Mouse (Mus musculus): ENCODE results near the gene Ceacam18.

DNA sequence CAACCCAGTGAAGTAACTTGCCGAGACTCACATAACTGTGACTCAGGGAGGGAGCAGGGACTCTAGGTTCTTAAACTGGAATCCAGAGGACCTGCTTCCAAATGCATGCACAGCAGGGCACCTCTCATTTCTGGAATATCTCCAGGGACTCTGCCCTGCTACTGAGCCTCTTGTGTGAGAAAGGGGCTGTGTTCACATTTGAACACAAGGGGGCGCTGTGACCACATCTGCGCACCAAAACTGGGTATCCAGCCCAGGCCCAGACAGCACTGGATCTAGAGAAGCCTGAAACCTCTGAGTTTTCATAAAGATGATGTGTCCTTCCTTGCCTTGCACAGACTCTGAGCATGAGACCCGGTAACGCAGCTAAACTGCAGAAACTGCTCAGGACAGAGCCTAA, 46.5 kb downstream of the Ceacam18 start:
- TF ChIP-seq GATA1 (IDR thresholded peaks at IDR 0.05; ENCODE audit: low read depth, low read length) = no peak
- TF ChIP-seq CTCF (IDR thresholded peaks at IDR 0.05 in 2 of 3, conservative IDR thresholded peaks at IDR 0.05 in 1 of 3; ENCODE audit: control insufficient read depth in 1 of 3, insufficient read depth in 1 of 3, low read depth in 2 of 3, low read length in 3 of 3, poor library complexity in 1 of 3, severe bottlenecking in 1 of 3) = peak; percentile 59 to 73 (median 71)
- TF ChIP-seq POLR2AphosphoS2 (IDR thresholded peaks at IDR 0.05; ENCODE audit: low read length) = no peak
- no peak for TF ChIP-seq E2F4 (IDR thresholded peaks at IDR 0.05; ENCODE audit: borderline replicate concordance, low read depth, low read length)
- no peak for TF ChIP-seq MYC (IDR thresholded peaks at IDR 0.05; ENCODE audit: low read depth, low read length)
- TF ChIP-seq CHD2 (IDR thresholded peaks at IDR 0.05; ENCODE audit: low read length) = no peak
- no peak for TF ChIP-seq HCFC1 (IDR thresholded peaks at IDR 0.05; ENCODE audit: low read depth, low read length)
- no peak for TF ChIP-seq MAX (IDR thresholded peaks at IDR 0.05; ENCODE audit: low read length)
- no peak for TF ChIP-seq JUND (IDR thresholded peaks at IDR 0.05; ENCODE audit: low read depth, low read length)
- TF ChIP-seq MAZ (IDR thresholded peaks at IDR 0.05; ENCODE audit: low read depth, low read length) = no peak
- TF ChIP-seq EP300 (IDR thresholded peaks at IDR 0.05; ENCODE audit: low read depth in 1 of 2, low read length in 2 of 2) = no peak
- no peak for TF ChIP-seq KAT2A (conservative IDR thresholded peaks at IDR 0.05; ENCODE audit: low read depth, low read length)
- TF ChIP-seq CHD1 (IDR thresholded peaks at IDR 0.05; ENCODE audit: low read depth, low read length) = no peak
- no peak for TF ChIP-seq POLR2A (IDR thresholded peaks at IDR 0.05; ENCODE audit: control insufficient read depth in 1 of 2, insufficient read depth in 1 of 2, low read depth in 1 of 2, low read length in 2 of 2, poor library complexity in 1 of 2)

All from MEL (cell line).